Mouse (Mus musculus) thymus, adult 2 months (tissue): Measurements from ENCODE around the gene Ap5m1.

Experiments used
- CTCF ChIP-seq: fragments of 200-500 bp; IDR thresholded peaks from 2 replicates; pipeline ENCODE4 v1.5.1; 2012; ENCODE audit warnings: mild to moderate bottlenecking, control low read depth, low read length, moderate library complexity, borderline replicate concordance; ENCODE audit not compliant: control insufficient read depth, poor library complexity, insufficient read depth; ENCODE audit errors: extremely low read depth
- POLR2A ChIP-seq: fragments of 200-500 bp; IDR thresholded peaks from 2 replicates; pipeline ENCODE4 v1.6.1; 2012; ENCODE audit warnings: mild to moderate bottlenecking, low read length, control low read depth, moderate library complexity; ENCODE audit not compliant: control insufficient read depth, poor library complexity, insufficient read depth; ENCODE audit errors: extremely low read depth

GRCm38 (mm10) chr14:49027779-49028368, 38.0 kb upstream of the Ap5m1 start:
- TF ChIP-seq CTCF, result no peak
- TF ChIP-seq POLR2A, result no peak
